Mouse (Mus musculus) liver, adult 2 months (tissue): ENCODE measurements around the gene Eif4g1.

Experiments
- CTCF ChIP-seq: fragments of 200-500 bp; IDR thresholded peaks from 2 replicates; pipeline ENCODE4 v1.5.1; 2011; ENCODE audit warnings: low read depth, low read length, control low read depth
- POLR2A ChIP-seq: fragments of 200-500 bp; IDR thresholded peaks from 2 replicates; pipeline ENCODE4 v1.6.1; 2011; ENCODE audit warnings: low read length, control low read depth; ENCODE audit not compliant: insufficient read depth; ENCODE audit errors: extremely low read depth

- TF ChIP-seq POLR2A (no peak), CTCF (no peak)
These were observed 65.9 kb downstream of the Eif4g1 start, which contains the start of gene Thpo for GRCm38 (mm10) chr16:20733731-20734730.
